Mouse (Mus musculus) G1E (cell line): Measurements from ENCODE around the gene Vcl. TPM values are rescaled to one million over a fixed set of nuclear protein-coding genes. Genes with fewer than 3 reads are reported as not detected.
A peak's percentile ranks its signal among the peaks of the same experiment; 100 is the strongest.

ENCODE experiments used
- ATAC-seq: 2 replicates; pipeline ENCODE4 v1.8.0; 2016; ENCODE audit warnings: mild to moderate bottlenecking; ENCODE audit not compliant: insufficient number of reproducible peaks, poor library complexity, low FRiP score, severe bottlenecking; ENCODE audit errors: extremely low read depth
- DNase-seq: peaks from one replicate; pipeline ENCODE4 v3.0.0; 2012; ENCODE audit warnings: low spot score
- H3K27me3 ChIP-seq: 2 replicates; pipeline ENCODE4 v1.6.1; 2012; ENCODE audit warnings: mild to moderate bottlenecking, low read length, inconsistent platforms; ENCODE audit not compliant: insufficient read depth
- H3K36me3 ChIP-seq: replicated peaks from 2 replicates; pipeline ENCODE3; 2012; ENCODE audit warnings: mild to moderate bottlenecking, inconsistent platforms
- H3K4me1 ChIP-seq: 2 replicates; pipeline ENCODE4 v1.6.1; 2012; ENCODE audit warnings: low read depth, low read length, inconsistent platforms, mixed read lengths; ENCODE audit not compliant: insufficient read depth
- H3K4me3 ChIP-seq: 2 replicates; pipeline ENCODE4 v1.5.1; 2012; ENCODE audit warnings: low read depth, mild to moderate bottlenecking, inconsistent platforms, low read length, moderate library complexity, mixed read lengths
- H3K9me3 ChIP-seq: replicated peaks from 2 replicates; pipeline ENCODE4 v1.6.1; 2012; ENCODE audit warnings: inconsistent platforms
- CTCF ChIP-seq: IDR thresholded peaks from 2 replicates; pipeline ENCODE4 v1.5.1; 2012; ENCODE audit warnings: low read depth, low read length, inconsistent platforms, mixed read lengths
- GATA1 ChIP-seq: IDR thresholded peaks from 2 replicates; pipeline ENCODE4 v1.6.1; 2012; ENCODE audit warnings: borderline replicate concordance, low read length, inconsistent platforms, mixed read lengths
- GATA2 ChIP-seq: IDR thresholded peaks from 2 replicates; pipeline ENCODE4 v1.6.1; 2012; ENCODE audit warnings: low read depth, low read length, inconsistent platforms, borderline replicate concordance
- POLR2AphosphoS5 ChIP-seq: IDR thresholded peaks from 2 replicates; pipeline ENCODE4 v1.6.1; 2012; ENCODE audit warnings: low read depth, low read length, inconsistent platforms; ENCODE audit not compliant: insufficient replicate concordance
- TAL1 ChIP-seq: conservative IDR thresholded peaks from 2 replicates; pipeline ENCODE4 v1.6.1; 2012; ENCODE audit warnings: low read depth, low read length, inconsistent platforms, mixed read lengths
- polyA plus RNA-seq: library from polyadenylated mRNA; stranded (reverse); fragments of >175 nt; gene quantifications from 2 replicates; pipeline ENCODE4 v1.2.3, GENCODE M21; 2012
- total RNA-seq, 2 experiments: library from RNA; stranded (forward) in 1 of 2; stranded (reverse) in 1 of 2; fragments of 200-1000 nt in 1 of 2; fragments of >200 nt in 1 of 2; fragmentation: Nextera tagmentation in 1 of 2; gene quantifications; 2 replicates each; pipeline ENCODE4 v1.2.3; 2014 to 2017

Gene Vcl
- total and polyA plus RNA-seq, 3 experiments = 36.9 to 125 (median 47.3) TPM

DNA sequence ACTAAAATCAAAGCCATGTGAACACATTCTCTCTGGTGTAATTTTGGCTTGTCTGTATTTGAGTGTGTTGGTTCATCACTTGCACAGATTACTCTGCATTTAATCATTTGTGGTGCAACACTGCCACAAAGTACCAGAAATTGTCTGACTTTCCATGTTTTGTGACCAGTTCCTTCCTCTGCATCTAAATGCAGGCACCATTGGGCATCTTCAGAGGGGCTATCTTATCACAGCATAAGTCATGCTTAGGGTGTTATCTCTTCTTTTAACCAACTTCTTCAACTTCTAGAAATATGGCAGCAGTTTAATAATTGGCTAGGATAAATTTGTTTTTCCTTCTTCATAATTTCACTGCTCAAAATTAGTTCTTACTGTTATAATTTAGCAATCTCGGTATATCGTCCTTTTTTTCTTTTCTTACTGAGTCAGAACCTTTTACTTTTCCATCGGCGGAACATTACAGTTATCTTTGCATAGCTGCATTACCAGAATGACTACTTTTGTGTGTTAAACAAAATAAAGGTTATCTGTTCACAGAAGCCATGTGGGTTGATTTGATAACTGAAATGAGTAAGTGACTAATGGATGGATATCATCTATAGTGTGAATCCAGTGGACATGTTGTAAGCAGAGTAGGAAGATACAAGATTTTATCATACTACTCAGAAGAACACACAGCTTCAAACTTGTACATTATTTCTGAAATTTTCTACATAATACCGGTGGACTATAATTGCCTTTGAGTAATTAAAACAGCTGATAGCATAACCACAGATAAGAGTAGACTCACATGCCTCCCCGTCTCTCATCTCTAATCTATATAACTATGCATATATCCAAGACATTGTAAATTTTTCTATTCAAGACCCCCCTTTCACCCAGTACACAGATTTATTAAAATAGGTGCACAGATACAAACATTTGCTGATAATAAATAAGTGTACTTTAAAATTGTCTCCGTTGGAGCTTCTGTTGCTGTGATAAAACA is 12.3 kb upstream of the Vcl start:
- H3K4me3 ChIP-seq = no peak overlapping the region
- peak; percentile 86 for ATAC-seq

GRCm38 (mm10) chr14:20924071-20924789 is 5.0 kb upstream of the Vcl start:
- DNase-seq = no peak
- ATAC-seq = no peak
- no peak for TF ChIP-seq CTCF
- no peak for TF ChIP-seq TAL1
- TF ChIP-seq POLR2AphosphoS5 = no peak
- TF ChIP-seq GATA2 = no peak
- H3K27me3 ChIP-seq = no peaks in the 10 kb centered on the region; the same call in 1 of the 2 replicates
- no peaks in the 10 kb centered on the region for H3K36me3 ChIP-seq
- H3K9me3 ChIP-seq = 0 out of 2 replicates have a peak, but pooled peaks cover 2% of the 10 kb centered on the region
- H3K4me3 ChIP-seq = no peak overlapping the region
- peaks cover 52% of the 10 kb centered on the region for H3K4me1 ChIP-seq

More for the DNA sequence above, 12.3 kb upstream of the Vcl start:
- Histone ChIP-seq H3K36me3 (no peaks in the 10 kb centered on the region), H3K4me1 (peaks cover 51% of the 10 kb centered on the region), H3K9me3 (peaks cover 3% of the 10 kb centered on the region), H3K27me3 (peaks cover 9% of the 10 kb centered on the region; the same call in 1 of the 2 replicates)
- DNase-seq = no peak
- no peak for TF ChIP-seq POLR2AphosphoS5
- TF ChIP-seq GATA2 = no peak
- no peak for TF ChIP-seq CTCF
- TF ChIP-seq GATA1 = no peak
- TF ChIP-seq TAL1 = peak; percentile 60

- Histone ChIP-seq H3K9me3 (0 out of 2 replicates have a peak, but pooled peaks cover 2% of the 10 kb centered on the region), H3K27me3 (no peaks in the 10 kb centered on the region), H3K4me3 (no peak overlapping the region; the same call in 1 of the 2 replicates), H3K36me3 (no peaks in the 10 kb centered on the region), H3K4me1 (peaks cover 65% of the 10 kb centered on the region)
- no peak for TF ChIP-seq GATA2
- TF ChIP-seq POLR2AphosphoS5 = no peak
- TF ChIP-seq GATA1 = no peak
- TF ChIP-seq TAL1 = peak; percentile 35; the same call in 1 of the 2 replicates
- ATAC-seq = no peak
- DNase-seq = no peak
Observed at GRCm38 (mm10) chr14:20927470-20928307, 1.5 kb upstream of the Vcl start.

GRCm38 (mm10) chr14:20928308-20928685 is 901 bp upstream of the Vcl start:
- peak overlapping the region; percentile 95 for H3K4me3 ChIP-seq
- TF ChIP-seq CTCF (no peak), POLR2AphosphoS5 (no peak), TAL1 (no peak), GATA2 (no peak), GATA1 (no peak)
- no peak for DNase-seq
- ATAC-seq = no peak
- H3K27me3 ChIP-seq = no peaks in the 10 kb centered on the region
- no peaks in the 10 kb centered on the region for H3K36me3 ChIP-seq
- H3K9me3 ChIP-seq = 0 out of 2 replicates have a peak, but pooled peaks cover 2% of the 10 kb centered on the region
- H3K4me1 ChIP-seq = peaks cover 60% of the 10 kb centered on the region

DNA sequence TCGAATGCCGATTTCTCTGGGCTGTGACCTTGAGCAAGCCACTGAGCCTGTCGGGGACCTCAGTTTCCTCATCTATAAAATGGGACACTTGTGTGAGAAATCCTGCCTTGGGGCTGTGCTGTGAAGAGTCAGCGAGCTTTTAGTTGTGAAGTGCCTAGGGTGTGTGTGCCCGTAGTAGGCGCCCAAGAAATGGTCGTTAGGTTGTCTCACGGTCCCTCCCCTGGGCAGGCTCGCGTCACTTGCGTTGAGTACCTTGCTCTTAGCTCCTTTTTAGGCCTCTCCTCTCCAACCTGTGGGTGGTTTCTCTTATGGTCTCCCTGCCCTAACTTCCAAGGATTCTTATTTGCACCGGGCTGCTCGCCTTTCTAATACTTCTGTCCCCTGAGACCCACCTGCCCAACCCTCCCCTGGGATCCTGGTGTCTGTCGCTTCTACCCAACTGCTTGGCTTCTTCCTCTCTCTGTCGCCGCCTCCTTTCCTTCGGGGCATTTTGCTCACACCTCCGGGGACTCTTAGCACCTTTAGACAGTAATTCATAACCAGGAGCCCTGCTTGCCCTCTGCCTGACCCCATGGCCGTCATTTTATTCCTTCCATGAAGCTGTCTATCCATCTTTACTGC is 726 bp downstream of the Vcl start:
- Histone ChIP-seq H3K9me3 (0 out of 2 replicates have a peak, but pooled peaks cover 2% of the 10 kb centered on the region), H3K4me3 (peak overlapping the region; percentile 95), H3K4me1 (peaks cover 51% of the 10 kb centered on the region), H3K27me3 (no peaks in the 10 kb centered on the region), H3K36me3 (no peaks in the 10 kb centered on the region)
- DNase-seq (no peak), ATAC-seq (no peak)
- TF ChIP-seq GATA2 (no peak), POLR2AphosphoS5 (no peak), CTCF (no peak), TAL1 (no peak), GATA1 (no peak)
